Mouse (Mus musculus) embryo, embryonic 10.5 days (tissue): ENCODE data around the gene Oas1d.
"Not testable (repeated sequence)": the region's sequence is repeated elsewhere in the genome, so short reads cannot be mapped to it uniquely, and the experiment has no call there.

Experiments used
- DNase-seq: peaks from one replicate; pipeline ENCODE4 v3.0.0-alpha.2; 2015; ENCODE audit warnings: low spot score

Gene Oas1d

GRCm38 (mm10) chr5:120914204-120914603, at the start of gene Oas1d:
TSS of gene Oas1d (plus strand) at chr5:120914536.
- not testable (repeated sequence) for DNase-seq

- peak; percentile 55 for DNase-seq
Measured at GRCm38 (mm10) chr5:120865336-120865860, 48.9 kb upstream of the Oas1d start.

- no peak for DNase-seq
Measured at GRCm38 (mm10) chr5:120869436-120870015, 44.8 kb upstream of the Oas1d start.

GRCm38 (mm10) chr5:120870081-120870480, 44.3 kb upstream of the Oas1d start:
- no peak for DNase-seq

GRCm38 (mm10) chr5:120870782-120871181, 43.6 kb upstream of the Oas1d start:
- no peak for DNase-seq

- DNase-seq = no peak
Measured at GRCm38 (mm10) chr5:120871469-120871868, 42.9 kb upstream of the Oas1d start.

GRCm38 (mm10) chr5:120876839-120877238, 37.5 kb upstream of the Oas1d start:
- not testable (repeated sequence) for DNase-seq

GRCm38 (mm10) chr5:120877407-120877806, 36.9 kb upstream of the Oas1d start:
- not testable (repeated sequence) for DNase-seq

- not testable (repeated sequence) for DNase-seq
Measured at GRCm38 (mm10) chr5:120878803-120879202, 35.5 kb upstream of the Oas1d start.

GRCm38 (mm10) chr5:120881681-120882080, 32.7 kb upstream of the Oas1d start:
- DNase-seq = not testable (repeated sequence)

- DNase-seq = not testable (repeated sequence)
Measured at GRCm38 (mm10) chr5:120887413-120887812, 26.9 kb upstream of the Oas1d start, which contains the start of gene Oas1g. TSS of gene Oas1g (minus strand) at chr5:120887613.

- DNase-seq = no peak
Measured at GRCm38 (mm10) chr5:120887831-120888230, 26.5 kb upstream of the Oas1d start.

GRCm38 (mm10) chr5:120888294-120888815, 26.0 kb upstream of the Oas1d start:
- DNase-seq = not testable (repeated sequence)

GRCm38 (mm10) chr5:120890026-120890425, 24.3 kb upstream of the Oas1d start:
- no peak for DNase-seq

- DNase-seq = no peak
Measured at GRCm38 (mm10) chr5:120890991-120891390, 23.3 kb upstream of the Oas1d start.

- not testable (repeated sequence) for DNase-seq
Measured at GRCm38 (mm10) chr5:120891566-120892242, 22.6 kb upstream of the Oas1d start.

GRCm38 (mm10) chr5:120892243-120892660, 22.1 kb upstream of the Oas1d start:
- DNase-seq = peak; percentile 25

- not testable (repeated sequence) for DNase-seq
Measured at GRCm38 (mm10) chr5:120893866-120894265, 20.5 kb upstream of the Oas1d start.

- DNase-seq = not testable (repeated sequence)
Measured at GRCm38 (mm10) chr5:120894692-120895091, 19.6 kb upstream of the Oas1d start.

GRCm38 (mm10) chr5:120895231-120895900, 19.0 kb upstream of the Oas1d start:
- DNase-seq = no peak

GRCm38 (mm10) chr5:120898307-120898706, 16.0 kb upstream of the Oas1d start:
- DNase-seq = no peak

- no peak for DNase-seq
Measured at GRCm38 (mm10) chr5:120898726-120899125, 15.6 kb upstream of the Oas1d start.
